Mouse (Mus musculus) MEL (cell line): ENCODE data around the gene Hist2h2aa1.

Source experiments
- CTCF ChIP-seq, 3 experiments: IDR thresholded peaks in 2 of 3; conservative IDR thresholded peaks in 1 of 3; 2 replicates each; pipeline ENCODE4 v1.5.1; 2011 to 2012; ENCODE audit warnings: low read length in 3 of 3, low read depth in 2 of 3, mild to moderate bottlenecking in 2 of 3, improper control_type of control experiment in 1 of 3, inconsistent platforms in 1 of 3, mixed read lengths in 1 of 3, moderate library complexity in 1 of 3; ENCODE audit not compliant: control insufficient read depth in 1 of 3, insufficient read depth in 1 of 3, poor library complexity in 1 of 3, severe bottlenecking in 1 of 3
- EP300 ChIP-seq, 2 experiments: IDR thresholded peaks; 2 replicates each; pipeline ENCODE4 v1.6.1; 2011; ENCODE audit warnings: improper control_type of control experiment in 2 of 2, low read length in 2 of 2, low read depth in 1 of 2, mild to moderate bottlenecking in 1 of 2
- ETS1 ChIP-seq: IDR thresholded peaks from 2 replicates; pipeline ENCODE4 v1.6.1; 2012; ENCODE audit warnings: low read depth, mild to moderate bottlenecking, inconsistent platforms, low read length, improper control_type of control experiment, moderate library complexity
- MAFK ChIP-seq: IDR thresholded peaks from 2 replicates; pipeline ENCODE4 v1.6.1; 2011; ENCODE audit warnings: low read depth, mild to moderate bottlenecking, low read length, improper control_type of control experiment, borderline replicate concordance
- POLR2A ChIP-seq, 2 experiments: IDR thresholded peaks; 2 replicates each; pipeline ENCODE4 v1.6.1; 2011 to 2012; ENCODE audit warnings: low read length in 2 of 2, mild to moderate bottlenecking in 2 of 2, control low read depth in 1 of 2, improper control_type of control experiment in 1 of 2, low read depth in 1 of 2, moderate library complexity in 1 of 2; ENCODE audit not compliant: control insufficient read depth in 1 of 2, insufficient read depth in 1 of 2, poor library complexity in 1 of 2
- POLR2AphosphoS2 ChIP-seq: IDR thresholded peaks from 2 replicates; pipeline ENCODE4 v1.6.1; 2011; ENCODE audit warnings: low read length, improper control_type of control experiment
- RAD21 ChIP-seq: IDR thresholded peaks from 2 replicates; pipeline ENCODE4 v1.6.1; 2011; ENCODE audit warnings: mild to moderate bottlenecking, low read depth, low read length, improper control_type of control experiment
- SIN3A ChIP-seq: IDR thresholded peaks from 2 replicates; pipeline ENCODE4 v1.6.1; 2012; ENCODE audit warnings: low read length, improper control_type of control experiment, inconsistent platforms
- ZC3H11A ChIP-seq: IDR thresholded peaks from 2 replicates; pipeline ENCODE4 v1.6.1; 2012; ENCODE audit warnings: low read depth, mild to moderate bottlenecking, inconsistent platforms, low read length, improper control_type of control experiment
- ZKSCAN1 ChIP-seq: IDR thresholded peaks from 2 replicates; pipeline ENCODE4 v1.6.1; 2012; ENCODE audit warnings: low read depth, mild to moderate bottlenecking, inconsistent platforms, low read length, improper control_type of control experiment, moderate library complexity
- ZNF384 ChIP-seq: IDR thresholded peaks from 2 replicates; pipeline ENCODE4 v1.6.1; 2012; ENCODE audit warnings: low read depth, mild to moderate bottlenecking, inconsistent platforms, low read length, improper control_type of control experiment

- TF ChIP-seq POLR2AphosphoS2 (no peak), CTCF (IDR thresholded peaks at IDR 0.05 in 2 of 3, conservative IDR thresholded peaks at IDR 0.05 in 1 of 3; ENCODE audit: control insufficient read depth in 1 of 3, insufficient read depth in 1 of 3, low read depth in 2 of 3, low read length in 3 of 3, poor library complexity in 1 of 3, severe bottlenecking in 1 of 3) (peak; percentile 24 to 59 (median 54); a peak in 5 of 6 replicates), EP300 (IDR thresholded peaks at IDR 0.05; ENCODE audit: low read depth in 1 of 2, low read length in 2 of 2) (no peak), POLR2A (IDR thresholded peaks at IDR 0.05; ENCODE audit: control insufficient read depth in 1 of 2, insufficient read depth in 1 of 2, low read depth in 1 of 2, low read length in 2 of 2, poor library complexity in 1 of 2) (no peak), RAD21 (peak; percentile 53), SIN3A (no peak), ZC3H11A (peak; percentile 35), ZNF384 (no peak), ETS1 (no peak), ZKSCAN1 (no peak), MAFK (no peak)
Measured at GRCm38 (mm10) chr3:96280660-96281059, 35.4 kb downstream of the Hist2h2aa1 start.
